15 mouse cellular contexts compared by ENCODE assay signal in the genomic region with DNA sequence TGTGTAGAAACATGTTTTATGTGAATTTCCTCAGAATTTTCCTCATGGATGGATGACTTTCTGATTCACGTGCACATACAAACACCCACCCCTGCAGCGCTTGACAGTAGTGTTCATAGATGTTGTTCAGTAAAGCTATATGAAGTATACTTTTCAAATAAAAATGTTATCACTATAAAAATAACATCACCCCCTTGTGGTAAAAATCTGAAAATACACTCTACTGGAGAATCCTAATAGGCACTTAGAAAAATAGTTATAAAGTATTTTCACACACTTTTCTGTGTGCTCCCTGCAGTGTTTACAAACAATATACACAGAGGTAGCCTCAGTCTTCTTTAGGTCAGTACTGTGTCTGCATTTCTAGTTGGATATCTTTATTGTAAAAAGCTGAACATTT. TPM values are rescaled to one million over a fixed set of nuclear protein-coding genes. Genes with fewer than 3 reads are reported as not detected.
DNase-seq lines count a peak whose midpoint lies in the region; ATAC-seq and TF ChIP-seq lines count a peak whose summit lies in the region.
"Had no signal": no experiment of that assay in that cellular context is flagged by ENCODE, and none has a peak within 500 bp of the region (broad histone marks: within the 10 kb centered on the region; RNA-seq: fewer than 3 reads in every experiment).

No protein-coding gene starts in this region.

- no peak overlapping the region for H3K4me3 ChIP-seq in embryonic facial prominence, embryonic 11.5 days (ENCODE audit: low read depth, low read length)
- no peak overlapping the region for H3K4me3 ChIP-seq in embryonic facial prominence, embryonic 10.5 days
- no peak overlapping the region for H3K4me3 ChIP-seq in left cerebral cortex, adult 2 months
- H3K4me3 ChIP-seq: embryonic facial prominence, embryonic 12.5 days; kidney, embryonic 15.5 days; liver, embryonic 13.5 days had no signal

- H3K9ac ChIP-seq in embryonic facial prominence, embryonic 11.5 days (replicated peaks; ENCODE audit: low read length) = no peak overlapping the region
- H3K9ac ChIP-seq: embryonic facial prominence, embryonic 12.5 days; kidney, embryonic 15.5 days; liver, embryonic 13.5 days had no signal

- H3K9me3 ChIP-seq in embryonic facial prominence, embryonic 11.5 days (replicated peaks; ENCODE audit: control insufficient read depth, low read length) = no peaks in the 10 kb centered on the region
- H3K9me3 ChIP-seq in embryonic facial prominence, embryonic 10.5 days = no peaks in the 10 kb centered on the region
- H3K9me3 ChIP-seq: embryonic facial prominence, embryonic 12.5 days; kidney, embryonic 15.5 days; liver, embryonic 13.5 days had no signal

- H3K27ac ChIP-seq in embryonic facial prominence, embryonic 11.5 days (replicated peaks; ENCODE audit: low read depth, low read length) = no peak overlapping the region
- H3K27ac ChIP-seq in embryonic facial prominence, embryonic 10.5 days (replicated peaks) = no peak overlapping the region
- no peak overlapping the region for H3K27ac ChIP-seq in left cerebral cortex, adult 2 months
- H3K27ac ChIP-seq: embryonic facial prominence, embryonic 12.5 days; kidney, embryonic 15.5 days; liver, embryonic 13.5 days; macrophage had no signal

- WGBS in embryonic facial prominence, embryonic 11.5 days = 90% methylated on average over 2 of the region's 2 CpGs
- WGBS in embryonic facial prominence, embryonic 10.5 days = 88% methylated on average over 2 of the region's 2 CpGs

- peak; percentile 61 for TF ChIP-seq CTCF in left cerebral cortex, adult 2 months (IDR thresholded peaks at IDR 0.05)

- peak; percentile 40 for DNase-seq in embryonic facial prominence, embryonic 11.5 days (ENCODE audit: low spot score)
- no peak for DNase-seq in embryonic facial prominence, embryonic 10.5 days (ENCODE audit: low spot score)
- no peak for DNase-seq in left cerebral cortex, adult 2 months (ENCODE audit: extremely low spot score in 1 of 2, low spot score in 2 of 2)
- no peak for DNase-seq in left cerebral cortex, adult 18-20 months (ENCODE audit: low spot score in 2 of 2)
- DNase-seq in 416B (ENCODE audit: low read depth) = peak; percentile 19
- peak; percentile 3 for DNase-seq in c-Kit-positive CD71-positive TER-119-positive erythroid progenitor cells, embryonic 14.5 days (ENCODE audit: low spot score)
- no peak for DNase-seq in adrenal gland, postnatal 14 days
- no peak for DNase-seq in kidney, adult 8-10 months
- DNase-seq: cerebellum, postnatal 14 days; layer of hippocampus, adult 9-11 months; liver, embryonic 13.5 days had no signal

- H3K36me3 ChIP-seq in embryonic facial prominence, embryonic 11.5 days (replicated peaks; ENCODE audit: control insufficient read depth, insufficient read depth, low read depth, low read length) = no peaks in the 10 kb centered on the region
- H3K36me3 ChIP-seq in embryonic facial prominence, embryonic 10.5 days (replicated peaks) = peaks cover 4% of the 10 kb centered on the region
- H3K36me3 ChIP-seq: embryonic facial prominence, embryonic 12.5 days had no signal

- intact Hi-C loops in left cerebral cortex, adult 2 months (cut with DNase I) = no loop called here

- no peak for ATAC-seq in embryonic facial prominence, embryonic 11.5 days (replicated peaks; ENCODE audit: insufficient number of reproducible peaks, low FRiP score, low TSS enrichment, low read depth)
- ATAC-seq: hindbrain, embryonic 16.5 days had no signal

- H3K4me1 ChIP-seq in embryonic facial prominence, embryonic 11.5 days (ENCODE audit: control insufficient read depth, insufficient read depth, low read length) = no peaks in the 10 kb centered on the region
- H3K4me1 ChIP-seq in embryonic facial prominence, embryonic 10.5 days = no peaks in the 10 kb centered on the region
- H3K4me1 ChIP-seq: embryonic facial prominence, embryonic 12.5 days; kidney, embryonic 15.5 days; liver, embryonic 13.5 days had no signal

- H3K4me2 ChIP-seq in embryonic facial prominence, embryonic 11.5 days (ENCODE audit: low read depth, low read length) = no peak overlapping the region
- H3K4me2 ChIP-seq: embryonic facial prominence, embryonic 12.5 days; kidney, embryonic 15.5 days; liver, embryonic 13.5 days had no signal

- H3K27me3 ChIP-seq in embryonic facial prominence, embryonic 11.5 days (ENCODE audit: control insufficient read depth, insufficient read depth, low read length) = no peaks in the 10 kb centered on the region
- H3K27me3 ChIP-seq in embryonic facial prominence, embryonic 10.5 days (replicated peaks; ENCODE audit: low read depth, poor library complexity, severe bottlenecking) = no peaks in the 10 kb centered on the region
- H3K27me3 ChIP-seq: embryonic facial prominence, embryonic 12.5 days; kidney, embryonic 15.5 days; liver, embryonic 13.5 days had no signal

RNA-seq across cellular contexts. Expression of a gene that starts 57.9 kb away (rescaled TPM):
- 30.1 TPM in 2 replicates for polyA plus RNA-seq in embryonic facial prominence, embryonic 11.5 days (2014; fragmentation: Nextera tagmentation; extraction: Ambion mirVana)
- polyA plus RNA-seq in embryonic facial prominence, embryonic 10.5 days (2016; fragmentation: Nextera tagmentation; extraction: Ambion mirVana) = 26.2 and 26.6 TPM in 2 replicates
- total RNA-seq in left cerebral cortex, adult 2 months (2021) = 10 to 100 TPM; 19.7 to 23.1 TPM
- total RNA-seq in left cerebral cortex, adult 18-20 months (2021) = 10 to 100 TPM; 18.5 to 22.2 TPM
- 22.5 and 24.2 TPM in 2 replicates for total RNA-seq in adrenal gland, postnatal 14 days (2021)

RNA-seq across cellular contexts. Expression of a gene that starts 58.5 kb away (rescaled TPM):
- 81.9 and 82.8 TPM in 2 replicates for polyA plus RNA-seq in embryonic facial prominence, embryonic 11.5 days (2014; fragmentation: Nextera tagmentation; extraction: Ambion mirVana)
- polyA plus RNA-seq in embryonic facial prominence, embryonic 10.5 days (2016; fragmentation: Nextera tagmentation; extraction: Ambion mirVana) = 58.4 TPM in 2 replicates
- total RNA-seq in left cerebral cortex, adult 2 months (2021) = 10 to 100 TPM; 54.6 to 58.5 TPM
- total RNA-seq in left cerebral cortex, adult 18-20 months (2021) = 10 to 100 TPM; 53.6 to 57.1 TPM
- total RNA-seq in adrenal gland, postnatal 14 days (2021) = 37.4 and 40.7 TPM in 2 replicates

Comparison
In these comparisons a context has a peak if more than half of its experiments do, and no peak if none do; other contexts are left out.
1. DNase-seq: peak in embryonic facial prominence, embryonic 11.5 days (single experiment), 416B (single experiment) and c-Kit-positive CD71-positive TER-119-positive erythroid progenitor cells, embryonic 14.5 days (single experiment); none in embryonic facial prominence, embryonic 10.5 days (single experiment), left cerebral cortex, adult 2 months (0 of 2), left cerebral cortex, adult 18-20 months (0 of 2), adrenal gland, postnatal 14 days (single experiment) and kidney, adult 8-10 months (0 of 2).